Mouse (Mus musculus): ENCODE measurements around the gene Acad11.

The Acad11 gene

DNA sequence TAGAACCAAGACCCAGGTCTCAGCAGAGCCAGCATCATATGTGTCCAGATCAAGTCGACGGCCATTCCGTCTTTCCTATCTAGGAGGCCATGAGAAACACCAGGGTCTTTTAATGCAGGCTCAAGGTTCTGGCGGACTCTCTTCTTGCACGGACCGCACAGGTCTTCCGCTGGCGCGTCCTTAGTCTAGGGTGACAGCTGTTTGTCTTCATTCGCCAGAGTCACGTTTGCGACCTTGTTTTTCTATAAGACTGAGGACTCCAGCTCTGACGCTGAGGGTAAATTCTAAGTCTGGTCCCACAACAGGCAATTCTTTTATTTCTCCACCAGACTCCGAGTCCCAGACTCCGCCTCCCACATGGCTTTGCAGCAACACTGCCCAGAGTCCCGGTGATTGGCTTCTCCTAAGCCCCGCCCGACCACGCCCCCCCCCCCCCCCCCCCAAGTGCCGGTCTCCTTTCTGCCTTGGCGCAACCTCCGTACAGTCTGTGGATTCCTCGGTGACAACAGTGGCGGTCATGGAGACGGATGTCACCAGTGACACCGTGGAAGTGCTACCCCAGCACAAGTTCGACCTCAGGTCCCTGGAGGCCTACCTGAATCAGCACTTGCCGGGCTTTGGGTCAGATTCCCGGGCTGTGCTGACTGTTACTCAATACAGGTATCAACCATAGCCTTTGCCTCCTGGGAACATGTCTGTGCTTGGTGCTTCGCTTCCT is at the start of gene Acad11:
Acad11 (plus strand) TSS at position 134 of the 718 bp plus-strand sequence.
- peak; percentile 82 to 91 for DNase-seq

DNA sequence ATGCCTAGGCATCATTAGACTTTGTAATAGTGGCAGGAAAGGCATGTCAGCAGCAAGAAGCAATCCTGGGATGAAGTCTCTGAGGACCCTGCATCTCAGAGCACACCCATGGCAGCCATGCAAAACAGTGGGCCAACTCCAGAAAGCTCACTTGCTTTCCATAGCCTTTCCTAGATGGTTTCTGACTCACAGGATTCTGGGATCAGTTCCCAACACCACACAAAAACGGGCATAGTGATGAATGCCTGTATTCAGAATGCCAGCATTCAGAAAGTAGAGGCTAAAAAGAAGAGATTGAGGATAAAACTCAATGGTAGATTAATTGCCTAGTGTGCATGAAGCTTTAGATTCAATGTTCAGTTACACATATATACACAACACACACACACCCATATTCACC is 48.7 kb upstream of the Acad11 start:
- DNase-seq = no peak

DNA sequence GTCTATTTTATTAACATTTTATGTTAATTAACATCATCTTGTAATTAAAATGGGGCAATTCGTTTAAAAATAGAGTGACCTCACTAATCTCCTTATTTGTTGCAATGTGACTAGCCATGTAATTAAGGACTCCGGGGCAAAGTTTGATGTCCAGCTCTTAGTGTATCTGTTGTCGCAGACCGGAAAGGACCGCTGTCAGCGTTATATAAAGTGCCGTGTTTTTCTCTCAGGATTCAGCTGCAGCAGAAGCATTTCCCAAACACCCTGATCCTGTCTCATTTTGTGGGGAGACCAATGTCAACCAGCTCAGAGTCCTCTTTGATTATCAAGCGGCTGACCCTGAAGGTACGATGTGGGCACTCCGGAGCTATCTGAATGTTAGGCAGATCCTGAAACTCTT is 42.2 kb upstream of the Acad11 start:
- no peak for DNase-seq

DNA sequence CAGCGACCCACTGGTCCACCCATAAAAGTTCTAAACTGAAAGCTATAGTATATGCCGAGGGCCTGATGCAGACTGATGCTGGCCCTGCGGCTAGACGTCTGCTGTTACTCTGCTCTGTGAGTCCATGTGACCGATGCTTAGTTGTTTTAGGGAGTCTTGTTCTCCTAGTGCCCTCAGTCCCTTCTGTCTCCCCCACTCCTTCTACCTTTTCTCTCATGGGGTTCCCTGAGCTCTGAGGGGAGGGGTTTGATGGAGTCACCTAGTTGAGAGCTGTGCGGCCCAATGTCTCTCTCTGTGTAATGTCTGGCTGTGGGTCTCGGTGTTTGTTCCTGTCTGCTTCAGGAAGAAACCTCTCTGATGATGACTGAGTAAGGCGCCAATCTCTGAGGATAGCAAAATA is 36.0 kb upstream of the Acad11 start:
- DNase-seq = no peak

DNA sequence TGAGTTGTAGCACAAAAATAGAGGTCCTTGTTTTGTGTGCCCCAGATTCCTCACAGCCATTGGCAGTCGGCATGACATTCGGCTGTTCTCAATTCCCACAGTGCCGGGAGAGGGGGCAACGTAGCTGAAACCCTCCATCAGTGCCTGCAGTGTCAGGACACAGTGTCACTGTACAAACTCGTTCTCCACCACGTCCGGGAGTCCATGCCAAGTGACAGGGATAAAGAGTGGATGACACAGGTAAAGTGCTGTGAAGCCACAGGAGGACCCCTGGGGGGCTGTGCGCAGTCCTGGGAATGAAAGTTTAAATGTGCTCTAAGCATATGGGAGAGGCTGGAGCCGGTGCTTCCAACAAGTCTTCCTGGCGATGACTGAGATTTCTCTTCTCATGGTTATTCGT is 33.3 kb upstream of the Acad11 start:
- peak in 1 of 2 experiments; percentile 12 for DNase-seq

DNA sequence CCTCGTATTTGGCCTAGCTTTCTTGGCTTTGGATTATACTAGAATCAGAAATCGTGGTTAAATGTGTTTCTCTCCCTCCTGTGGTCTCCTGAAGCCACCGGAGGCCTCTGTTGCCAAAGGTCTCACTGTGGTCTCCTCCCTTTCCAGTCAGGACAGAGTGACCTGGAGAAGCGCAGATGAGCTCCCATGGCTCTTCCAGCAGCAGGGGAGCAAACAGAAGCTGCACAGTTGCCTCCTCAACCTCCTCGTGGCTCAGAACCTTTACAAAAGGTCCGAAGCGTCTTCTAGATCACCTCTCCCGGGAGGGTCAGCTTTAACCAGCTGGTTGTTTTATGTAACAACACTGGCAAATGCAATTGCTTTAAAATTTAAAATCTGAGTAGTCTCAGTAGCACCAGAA is 28.9 kb upstream of the Acad11 start:
- DNase-seq = no peak

DNA sequence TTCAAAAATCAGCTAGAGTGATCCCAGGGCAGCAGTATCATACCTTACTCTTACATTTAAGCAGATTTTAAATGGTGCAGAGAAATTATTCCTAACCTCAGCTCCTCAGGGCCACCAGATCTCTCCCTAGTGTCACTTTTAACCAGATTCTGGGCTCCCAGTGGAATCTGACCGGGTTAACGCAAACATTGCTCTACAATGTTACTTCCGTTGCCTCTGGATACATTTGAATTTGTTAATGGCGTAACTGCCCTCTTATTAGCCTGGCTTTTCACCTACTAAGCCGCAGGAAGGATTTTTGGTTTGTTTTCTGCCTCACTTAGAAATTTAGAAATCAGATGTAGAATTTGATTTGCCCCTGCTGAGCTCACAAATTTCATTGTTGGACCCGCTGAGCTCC is 28.5 kb upstream of the Acad11 start:
- DNase-seq = no peak

DNA sequence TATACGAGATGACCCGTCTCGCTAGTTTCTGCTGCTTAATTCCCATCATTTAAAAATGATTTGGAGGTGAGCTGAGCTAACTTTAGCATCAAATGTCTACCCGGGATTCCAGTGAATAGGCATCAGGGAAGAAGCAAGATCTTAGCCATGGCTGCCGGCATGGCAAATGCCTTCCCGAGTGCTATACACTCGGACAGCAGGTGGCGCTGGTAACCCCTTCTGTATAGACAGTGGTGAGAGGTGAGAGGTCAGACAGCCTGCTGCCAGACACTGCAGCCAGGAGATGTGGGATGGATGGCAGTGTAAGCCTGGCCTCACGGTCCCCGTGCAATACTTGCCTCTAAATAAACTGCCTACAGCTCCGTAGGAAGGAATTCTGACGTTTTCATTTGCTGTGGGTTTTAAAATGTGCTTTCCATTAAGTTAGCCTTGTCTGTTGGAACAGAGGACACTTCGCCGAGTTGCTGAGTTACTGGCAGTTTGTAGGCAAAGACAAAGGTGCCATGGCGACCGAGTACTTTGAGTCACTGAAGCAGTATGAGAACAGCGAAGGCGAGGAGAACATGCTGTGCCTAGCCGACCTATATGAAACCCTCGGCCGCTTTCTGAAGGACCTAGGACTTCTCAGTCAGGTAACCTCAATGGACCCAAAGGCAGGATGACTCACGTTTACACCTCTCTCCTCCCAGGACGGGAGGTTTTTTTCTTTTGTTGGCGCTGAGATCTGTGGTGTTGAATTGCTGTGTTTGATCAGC is 27.7 kb upstream of the Acad11 start:
- peak; percentile 70 to 76 for DNase-seq

DNA sequence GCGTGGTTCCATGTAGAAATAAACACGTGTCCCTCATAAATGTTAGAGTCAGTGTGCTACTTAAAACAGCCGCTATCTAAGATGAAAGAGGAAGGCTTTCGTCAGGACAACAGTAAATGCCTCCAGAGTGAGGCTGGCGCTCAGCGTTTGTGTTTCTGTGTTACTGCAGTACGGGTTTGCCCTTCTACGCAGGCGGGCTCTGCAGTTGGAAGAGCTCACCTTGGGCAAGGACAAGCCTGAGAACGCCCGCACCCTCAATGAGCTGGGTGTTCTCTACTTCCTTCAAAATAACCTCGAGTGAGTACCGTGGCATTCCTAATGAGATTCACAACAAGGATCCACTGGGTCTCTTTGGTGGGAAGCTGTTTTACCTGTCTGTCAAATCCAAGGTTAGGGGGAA is 24.9 kb upstream of the Acad11 start:
- no peak for DNase-seq

DNA sequence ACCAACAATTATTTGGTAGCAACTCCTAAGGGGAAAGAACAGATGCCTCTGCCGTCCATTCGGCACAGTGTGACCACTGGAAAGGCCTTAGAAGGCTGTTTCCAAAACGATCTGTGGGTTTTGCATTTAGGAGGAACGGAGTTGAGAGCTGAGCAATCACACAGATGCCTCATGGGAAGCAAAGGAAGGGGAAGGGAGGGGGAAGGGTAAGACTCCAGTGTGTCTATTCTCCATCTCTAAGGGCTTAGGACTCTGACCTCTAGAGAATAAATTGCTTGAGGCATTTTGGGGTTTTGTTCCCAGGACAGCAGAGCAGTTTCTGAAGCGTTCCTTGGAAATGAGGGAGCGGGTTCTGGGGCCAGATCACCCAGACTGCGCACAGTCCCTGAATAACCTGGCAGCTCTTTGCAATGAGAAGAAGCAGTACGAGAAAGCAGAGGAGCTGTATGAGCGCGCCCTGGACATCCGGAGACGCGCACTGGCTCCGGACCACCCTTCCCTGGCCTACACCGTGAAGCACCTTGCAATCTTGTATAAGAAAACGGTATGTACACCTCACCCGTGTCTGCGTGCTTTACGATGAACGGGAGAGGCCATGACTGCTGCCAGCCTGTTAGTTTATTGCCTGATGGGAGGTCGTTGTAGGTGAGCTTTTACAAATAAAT is 24.0 kb upstream of the Acad11 start:
- DNase-seq = no peak

DNA sequence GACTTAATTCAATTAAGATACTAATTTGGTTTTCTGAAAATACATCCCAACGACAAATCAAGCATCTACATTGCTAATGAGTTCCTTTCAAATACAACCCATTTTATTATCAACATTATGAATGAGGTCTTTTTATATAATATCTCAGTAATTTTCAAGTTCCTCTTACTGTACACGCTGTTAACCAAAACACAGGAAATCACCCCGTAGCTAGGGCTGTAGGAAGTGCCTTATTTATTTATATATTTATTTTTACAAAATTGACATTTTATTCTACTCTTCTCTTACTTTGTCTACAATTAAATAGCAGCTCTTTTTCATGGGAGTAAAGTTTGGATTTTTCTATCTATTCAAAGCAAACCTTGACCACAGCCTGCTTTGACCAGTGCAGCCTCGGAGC is 23.4 kb upstream of the Acad11 start:
- DNase-seq = no peak

DNA sequence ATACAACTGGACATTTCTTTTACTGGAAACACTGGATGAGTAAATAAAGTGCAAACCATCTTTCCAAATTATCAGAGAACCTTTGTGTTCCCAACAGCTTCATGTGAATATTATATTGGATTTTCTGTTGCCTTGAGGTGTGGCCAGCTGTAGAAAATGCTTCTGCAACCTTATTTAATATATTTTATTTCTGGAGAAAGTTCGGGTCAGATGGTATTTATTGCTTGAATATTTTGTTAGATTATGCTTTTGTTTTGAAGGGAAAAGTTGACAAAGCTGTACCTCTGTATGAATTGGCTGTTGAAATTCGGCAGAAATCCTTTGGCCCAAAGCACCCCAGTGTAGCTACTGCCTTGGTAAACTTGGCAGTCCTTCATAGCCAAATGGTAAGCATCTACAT is 22.8 kb upstream of the Acad11 start, which contains the start of gene Gm28305:
Gm28305 (plus strand) TSS at position 301 of the 400 bp plus-strand sequence.
- no peak for DNase-seq

DNA sequence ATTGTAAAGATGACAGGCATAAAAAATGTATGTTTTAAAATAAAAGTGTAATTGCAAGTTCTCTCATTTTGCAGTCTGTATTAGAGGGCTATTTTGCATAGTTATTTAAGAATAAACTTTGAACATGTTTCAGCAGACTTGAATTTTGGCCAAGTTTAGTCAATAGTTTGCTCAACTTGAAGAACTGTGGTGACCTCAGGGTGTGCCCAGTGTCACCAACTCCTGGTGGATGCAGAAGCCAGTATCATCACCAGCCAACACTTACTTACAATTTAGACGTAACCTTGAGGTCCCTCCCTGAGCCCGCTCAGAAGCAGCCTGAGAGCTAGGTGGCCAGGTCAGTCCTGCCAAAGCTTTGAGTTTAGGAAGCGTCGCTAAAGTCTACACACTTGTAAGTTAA is 19.5 kb upstream of the Acad11 start:
- DNase-seq = no peak

DNA sequence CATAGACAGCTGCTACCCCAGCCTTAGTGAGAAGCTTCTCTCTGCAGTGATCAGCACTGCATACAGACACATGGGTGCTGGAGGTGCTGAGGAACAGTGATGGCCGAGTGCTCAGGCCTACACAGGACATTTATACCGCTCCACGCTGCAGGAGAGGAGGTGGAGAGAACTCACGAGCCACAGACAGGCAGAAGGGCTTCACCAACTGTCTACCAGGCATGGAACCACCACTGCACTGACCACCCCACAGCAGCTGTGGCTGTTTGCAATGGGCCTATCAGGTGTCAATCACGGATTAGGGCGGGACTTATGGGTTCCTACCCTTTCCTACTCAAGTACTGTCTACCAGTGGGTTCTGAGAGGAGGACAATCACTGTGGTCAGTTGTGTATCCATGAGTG is 12.1 kb upstream of the Acad11 start:
- no peak for DNase-seq

DNA sequence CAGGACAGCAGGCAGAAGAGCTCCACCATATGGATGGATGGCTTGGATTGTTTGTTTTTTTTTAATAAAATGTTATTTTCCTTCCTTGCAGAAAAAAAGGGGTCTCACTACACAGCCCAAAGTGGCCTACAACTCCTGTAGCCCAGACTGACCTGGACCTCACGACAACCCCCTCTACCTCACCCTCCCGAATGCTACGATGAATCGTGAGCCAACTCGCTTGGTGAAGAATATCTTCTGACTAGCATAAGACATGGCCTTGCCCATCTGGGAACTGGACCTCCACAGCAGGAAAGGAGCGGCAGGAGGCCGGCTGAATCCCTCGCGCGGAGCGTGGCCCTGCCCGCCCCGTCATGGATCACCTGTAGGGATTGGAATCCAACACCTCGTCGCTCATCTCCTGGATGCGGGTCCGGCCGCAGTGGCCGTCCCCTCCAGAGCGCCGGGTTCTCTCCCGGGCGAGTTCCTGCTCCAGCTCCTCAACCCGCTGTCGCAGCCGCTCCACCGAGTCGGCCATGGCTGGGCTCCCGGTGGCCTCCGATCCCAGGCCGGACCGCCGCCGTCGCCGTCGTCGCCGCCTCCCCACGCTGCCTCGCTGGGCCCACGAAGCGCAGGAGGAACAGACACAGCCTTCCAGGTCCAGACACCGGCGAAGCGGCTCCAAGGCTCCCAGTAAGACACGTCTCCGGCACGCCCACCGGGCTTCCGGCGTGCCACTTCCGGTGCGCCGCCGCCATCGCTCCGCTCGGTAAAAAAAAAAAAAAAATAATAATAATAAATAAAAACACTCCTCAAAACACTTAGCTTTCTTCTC is 540 bp upstream of the Acad11 start, which contains the start of gene Uba5:
Uba5 (minus strand) TSS at position 705 of the 814 bp plus-strand sequence.
- peak; percentile 68 to 81 for DNase-seq

DNA sequence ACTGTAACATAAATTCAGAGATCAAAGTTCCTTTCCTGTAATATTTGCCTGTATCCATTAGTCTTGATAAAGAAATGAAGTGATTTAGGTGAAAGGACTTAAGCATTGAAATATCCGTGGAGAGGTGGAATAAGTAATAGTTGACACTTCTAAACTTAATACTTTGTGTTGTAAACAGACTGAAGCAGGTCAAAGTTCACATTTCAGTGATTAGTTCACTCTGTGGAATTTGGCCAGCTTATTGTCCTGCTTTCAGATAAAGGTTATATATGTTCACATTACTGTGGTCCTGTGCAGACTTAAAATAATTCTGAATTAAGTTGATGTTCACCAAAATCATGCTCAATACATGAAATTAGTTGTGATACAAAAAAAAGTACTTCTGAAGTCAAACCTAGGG is 1.4 kb downstream of the Acad11 start:
- DNase-seq = no peak

DNA sequence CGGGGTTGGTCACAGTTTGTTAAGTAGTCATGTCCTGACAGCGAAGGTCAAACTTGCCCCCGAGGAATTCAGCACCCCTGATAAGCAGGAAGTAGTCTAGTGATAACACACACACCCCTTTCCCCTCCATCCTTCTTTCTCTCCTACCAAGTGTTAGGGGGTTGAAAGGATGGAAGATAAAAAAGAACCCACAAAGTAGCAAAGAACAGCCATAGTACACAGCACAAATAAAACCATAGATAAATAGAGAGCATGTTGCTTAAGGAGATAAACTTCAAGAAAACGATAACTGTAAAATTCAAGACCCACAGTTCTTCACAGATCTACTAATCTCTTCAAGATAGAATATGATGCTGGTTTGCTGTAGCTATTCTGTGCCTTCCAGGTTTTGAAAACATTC is 7.1 kb downstream of the Acad11 start:
- DNase-seq = no peak

DNA sequence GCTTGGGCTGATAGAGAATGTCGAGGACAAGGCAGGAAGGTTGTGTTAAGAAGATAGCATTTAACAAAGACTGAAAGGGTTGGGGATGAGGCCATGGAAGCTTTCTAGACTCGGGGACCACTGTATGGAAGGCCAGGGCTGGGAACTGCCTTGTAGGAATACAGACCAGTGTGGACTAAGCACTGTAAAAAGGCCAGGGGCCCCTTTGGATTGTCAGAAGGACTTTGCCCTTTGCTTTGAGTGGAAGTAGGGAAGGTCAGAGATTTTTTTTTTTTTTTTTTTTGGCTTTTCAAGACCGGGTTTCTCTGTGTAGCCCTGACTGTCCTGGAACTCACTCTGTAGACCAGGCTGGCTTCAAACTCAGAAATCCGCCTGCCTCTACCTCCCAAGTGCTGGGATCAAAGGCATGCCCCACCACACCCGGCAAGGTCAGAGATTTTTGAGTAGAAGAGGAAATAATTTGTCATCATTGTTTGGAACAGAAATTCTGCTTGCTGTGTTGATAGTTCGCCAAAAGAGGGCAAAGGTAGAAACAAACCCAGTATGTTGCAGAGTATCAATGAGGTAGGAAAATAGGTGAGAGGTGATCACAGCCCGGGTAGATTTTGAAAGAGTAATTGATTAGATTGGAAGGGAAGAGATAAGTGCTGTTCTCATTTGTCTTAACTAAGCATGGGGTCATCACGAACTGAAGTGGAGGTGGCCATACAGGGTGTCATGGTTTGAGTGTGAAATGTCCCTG is 7.9 kb downstream of the Acad11 start:
- DNase-seq = no peak

DNA sequence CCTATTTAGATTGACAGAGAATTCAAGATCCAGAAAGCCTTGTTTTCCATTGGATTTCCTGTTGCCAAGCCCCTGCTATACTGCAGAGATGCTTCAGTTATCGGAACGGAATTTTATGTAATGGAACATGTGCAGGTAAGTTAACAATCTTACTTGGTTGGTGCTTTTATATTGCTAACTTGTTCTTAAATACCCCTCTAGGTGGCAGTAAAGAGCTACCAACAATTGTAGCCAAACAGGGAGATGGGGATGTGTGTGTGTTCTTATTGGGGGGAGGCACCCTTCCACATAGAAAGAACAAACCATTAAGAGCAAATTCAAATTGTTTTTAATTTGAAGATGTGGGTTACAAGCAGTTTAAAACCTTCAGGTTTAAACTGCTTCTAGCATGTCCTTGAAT is 12.6 kb downstream of the Acad11 start:
- DNase-seq = no peak

DNA sequence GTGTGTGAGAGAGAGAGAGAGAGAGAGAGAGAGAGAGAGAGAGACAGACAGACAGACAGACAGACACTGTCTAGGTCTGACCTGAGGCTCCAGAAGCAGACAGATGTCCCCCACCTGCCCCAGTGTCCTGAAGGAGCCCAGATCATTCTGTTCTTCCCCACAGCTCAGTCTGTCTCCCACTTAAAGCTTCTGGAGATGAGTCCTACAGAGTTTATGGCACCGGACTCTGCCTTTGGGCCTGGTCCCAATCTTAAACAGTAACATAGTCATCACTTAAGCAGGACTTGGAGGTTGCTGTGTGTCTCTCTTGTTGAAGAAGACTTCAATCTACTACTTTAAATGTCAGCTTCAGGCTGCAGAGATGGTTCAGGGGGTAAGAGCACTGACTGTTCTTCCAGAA is 15.6 kb downstream of the Acad11 start:
- no peak for DNase-seq

DNA sequence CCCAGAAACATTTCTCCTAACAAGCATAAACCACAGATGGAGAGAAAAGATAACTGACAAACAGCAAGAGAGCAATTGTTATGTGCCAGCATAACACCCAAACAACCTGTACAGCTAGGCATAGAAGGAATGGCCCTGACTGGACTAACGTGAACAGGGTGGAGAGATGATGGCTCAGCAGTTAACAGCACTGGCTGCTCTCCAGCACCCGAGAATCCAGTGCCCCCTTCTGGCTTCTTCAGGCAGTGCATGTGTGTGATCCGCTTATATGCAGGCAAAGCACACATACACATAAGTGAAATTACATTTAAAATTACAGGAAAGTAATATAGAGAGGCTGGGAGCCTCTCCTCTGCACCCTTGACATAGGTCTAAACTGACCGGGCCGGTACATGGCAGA is 16.2 kb downstream of the Acad11 start:
- DNase-seq = peak in 1 of 2 experiments; percentile 24

DNA sequence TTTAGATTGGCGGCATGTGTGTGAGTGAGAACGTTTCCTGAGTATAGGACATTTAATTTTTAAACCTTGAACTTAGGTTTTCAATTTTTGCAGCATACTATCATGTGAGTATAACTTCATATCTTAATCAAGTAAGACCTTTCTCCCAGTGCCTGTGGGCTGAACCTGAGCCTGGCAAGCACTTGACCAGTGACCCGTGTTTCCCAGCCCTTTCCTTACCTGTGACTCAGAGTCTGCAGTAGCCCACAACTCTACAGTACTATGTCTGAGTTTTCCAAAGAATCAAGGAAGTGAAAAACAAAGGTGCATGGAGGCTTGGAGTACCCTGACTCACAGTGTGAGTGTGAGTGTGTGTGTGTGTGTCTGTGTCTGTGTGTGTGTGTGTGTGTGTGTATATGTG is 16.9 kb downstream of the Acad11 start:
- no peak for DNase-seq
